Mouse (Mus musculus) ES-E14 (cell line): ENCODE data around the gene Tulp2. TPM values are rescaled to one million over a fixed set of nuclear protein-coding genes. Genes with fewer than 3 reads are reported as not detected.

ENCODE experiments used
- DNase-seq: peaks from one replicate; pipeline ENCODE4 v3.0.0-alpha.2; 2013; ENCODE audit warnings: low read depth, low spot score
- H3K27ac ChIP-seq: 2 replicates; pipeline ENCODE4 v1.5.1; 2012; ENCODE audit warnings: low read depth, mild to moderate bottlenecking, low read length, moderate library complexity, mixed read lengths; ENCODE audit not compliant: poor library complexity, insufficient read depth, severe bottlenecking
- H3K36me3 ChIP-seq: 2 replicates; pipeline ENCODE4 v1.6.1; 2012; ENCODE audit warnings: mild to moderate bottlenecking, low read length, moderate library complexity, mixed read lengths; ENCODE audit not compliant: control insufficient read depth, poor library complexity, insufficient read depth, severe bottlenecking
- H3K4me1 ChIP-seq, 2 experiments: fragments of 150-350 bp in 1 of 2; sonication (generic) in 1 of 2; 2 replicates each; pipeline ENCODE4 v1.6.1; 2012; ENCODE audit warnings: low read length in 2 of 2, mild to moderate bottlenecking in 1 of 2, mixed read lengths in 1 of 2; ENCODE audit not compliant: control insufficient read depth in 2 of 2, insufficient read depth in 2 of 2, poor library complexity in 1 of 2
- H3K4me3 ChIP-seq, 2 experiments: fragments of 150-350 bp in 1 of 2; sonication (generic) in 1 of 2; 2 replicates each; pipeline ENCODE4 v1.5.1; 2012; ENCODE audit warnings: low read length in 2 of 2, low read depth in 1 of 2, mild to moderate bottlenecking in 1 of 2, mixed read lengths in 1 of 2; ENCODE audit not compliant: insufficient read depth in 1 of 2, poor library complexity in 1 of 2, severe bottlenecking in 1 of 2
- H3K9ac ChIP-seq: 2 replicates; pipeline ENCODE4 v1.6.1; 2012; ENCODE audit warnings: low read depth, mild to moderate bottlenecking, low read length, mixed read lengths; ENCODE audit not compliant: poor library complexity, insufficient read depth, severe bottlenecking
- H3K9me3 ChIP-seq: fragments of 150-350 bp; sonication (generic); 2 replicates; pipeline ENCODE4 v1.6.1; 2012; ENCODE audit warnings: low read depth, mild to moderate bottlenecking, low read length; ENCODE audit not compliant: control insufficient read depth, insufficient read depth
- CHD2 ChIP-seq: IDR thresholded peaks from 2 replicates; pipeline ENCODE4 v1.6.1; 2014; ENCODE audit warnings: mild to moderate bottlenecking, low read depth, low read length, inconsistent platforms
- HCFC1 ChIP-seq: IDR thresholded peaks from 2 replicates; pipeline ENCODE4 v1.6.1; 2012; ENCODE audit warnings: low read length, inconsistent platforms, borderline replicate concordance; ENCODE audit not compliant: insufficient read depth
- MAFK ChIP-seq: IDR thresholded peaks from 2 replicates; pipeline ENCODE4 v1.6.1; 2014; ENCODE audit warnings: mild to moderate bottlenecking, low read depth, low read length, inconsistent platforms; ENCODE audit not compliant: insufficient read depth
- ZC3H11A ChIP-seq: IDR thresholded peaks from 2 replicates; pipeline ENCODE4 v1.6.1; 2012; ENCODE audit warnings: low read depth, mild to moderate bottlenecking, inconsistent platforms, low read length, borderline replicate concordance
- ZNF384 ChIP-seq: IDR thresholded peaks from 2 replicates; pipeline ENCODE4 v1.6.1; 2012; ENCODE audit warnings: low read depth, low read length, inconsistent platforms
- in situ Hi-C, 2 experiments: fragments of 600-800 bp; cut with MboI; formaldehyde crosslinking; loops; one replicate each; pipeline ENCODE4 v1.15.1; 2025; ENCODE audit warnings: low sequenced_read_pairs in 2 of 2, inconsistent platforms in 1 of 2; ENCODE audit not compliant: unreplicated experiment in 2 of 2
- total RNA-seq: library from RNA; depleted of rRNA; stranded (reverse); fragments of 300-350 nt; gene quantifications from 2 replicates; pipeline ENCODE4 v1.2.3, GENCODE M21; 2012

Gene Tulp2
- total RNA-seq, 1 experiment = 2.6 TPM

- DNase-seq = no peak
- peaks cover 40% of the 10 kb centered on the region for H3K36me3 ChIP-seq
Measured at GRCm38 (mm10) chr7:45463987-45464778, 17.5 kb upstream of the Tulp2 start.

GRCm38 (mm10) chr7:45465112-45465511 lies 16.6 kb upstream of the Tulp2 start:
- no peak for DNase-seq
- Histone ChIP-seq H3K36me3 (peaks cover 38% of the 10 kb centered on the region), H3K4me1 (peaks cover 0 to 3% of the 10 kb centered on the region in 2 experiments; a peak in 2 of 4 replicates), H3K9ac (peak overlapping the region; percentile 93; the same call in 1 of the 2 replicates), H3K27ac (peak overlapping the region; percentile 91; the same call in 1 of the 2 replicates), H3K4me3 (peak overlapping the region; percentile 74 to 80), H3K9me3 (no peaks in the 10 kb centered on the region)
- no peak for TF ChIP-seq HCFC1
- TF ChIP-seq CHD2 = no peak
- no peak for TF ChIP-seq MAFK
- TF ChIP-seq ZC3H11A = no peak
- TF ChIP-seq ZNF384 = no peak
- in situ Hi-C loops = no loop called here

More at GRCm38 (mm10) chr7:45463987-45464778, 17.5 kb upstream of the Tulp2 start:
- Histone ChIP-seq H3K4me3 (no peak overlapping the region; a peak in 2 of 4 replicates), H3K9ac (no peak overlapping the region; the same call in 1 of the 2 replicates), H3K9me3 (no peaks in the 10 kb centered on the region), H3K4me1 (peaks cover 0 to 3% of the 10 kb centered on the region in 2 experiments; a peak in 2 of 4 replicates), H3K27ac (no peak overlapping the region)
- TF ChIP-seq ZC3H11A (no peak), ZNF384 (no peak), HCFC1 (no peak), CHD2 (no peak), MAFK (no peak)
- in situ Hi-C loops = no loop called here

- Histone ChIP-seq H3K9ac (peak overlapping the region; percentile 93), H3K9me3 (no peaks in the 10 kb centered on the region), H3K36me3 (peaks cover 35% of the 10 kb centered on the region), H3K4me3 (peak overlapping the region; percentile 74 to 80), H3K27ac (peak overlapping the region; percentile 91; the same call in 1 of the 2 replicates), H3K4me1 (peaks cover 0 to 3% of the 10 kb centered on the region in 2 experiments; a peak in 2 of 4 replicates)
- no peak for TF ChIP-seq CHD2
- no peak for TF ChIP-seq MAFK
- no peak for TF ChIP-seq ZC3H11A
- no peak for TF ChIP-seq ZNF384
- in situ Hi-C loops = no loop called here
- no peak for DNase-seq
Measured at GRCm38 (mm10) chr7:45465549-45465948, 16.1 kb upstream of the Tulp2 start.

- in situ Hi-C loops = no loop called here
- Histone ChIP-seq H3K27ac (peak within 1 kb of the TSS; percentile 91), H3K9me3 (no peaks in the 10 kb centered on the region), H3K9ac (peak within 1 kb of the TSS; percentile 93), H3K4me1 (peaks cover 0 to 3% of the 10 kb centered on the region in 2 experiments; a peak in 2 of 4 replicates), H3K36me3 (peaks cover 29% of the 10 kb centered on the region), H3K4me3 (peak within 1 kb of the TSS; percentile 74 to 80)
- peak; percentile 83 for TF ChIP-seq HCFC1
- TF ChIP-seq ZC3H11A = no peak
- peak; percentile 90 for DNase-seq
Measured at GRCm38 (mm10) chr7:45466283-45467089, 15.2 kb upstream of the Tulp2 start, which contains the start of gene Bax. Gene Bax, minus strand, starts transcription at chr7:45466898.
